Mouse (Mus musculus): ENCODE measurements at regions not wholly inside any gene's neighbourhood (a gene's known extent, or its start where the extent isn't known, plus 50 kb on each side); places are given as distances from the start of the nearest gene placed in this dataset.

DNA sequence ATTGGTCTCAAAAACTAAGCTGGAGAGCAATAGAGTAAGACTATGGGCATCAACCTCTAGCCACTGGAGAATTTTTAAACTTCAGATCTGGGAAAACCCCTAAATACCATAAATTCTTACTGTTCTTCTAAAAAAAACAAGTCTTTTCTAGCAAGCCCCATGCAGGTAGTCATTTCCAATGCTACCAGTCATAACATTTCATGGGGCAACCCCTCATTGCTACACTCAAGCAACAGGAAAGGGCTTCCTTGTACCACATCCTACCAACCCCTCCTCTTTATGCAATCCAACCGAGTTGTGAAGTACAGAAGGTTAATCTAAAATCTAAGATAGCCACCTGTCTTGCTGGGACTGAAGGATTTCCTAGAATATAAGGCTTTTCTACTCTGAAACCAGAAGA is 263.5 kb upstream of the 2610301B20Rik start:
- DNase-seq: no peak
